15 mouse cellular contexts compared by ENCODE assay signal in genomic region chr7:100203616-100204015, GRCm38 (mm10). TPM values are rescaled to one million over a fixed set of nuclear protein-coding genes. Genes with fewer than 3 reads are reported as not detected.
"Had no signal": no experiment of that assay in that cellular context is flagged by ENCODE, and none has a peak within 500 bp of the region (broad histone marks: within the 10 kb centered on the region; RNA-seq: fewer than 3 reads in every experiment).

No protein-coding gene starts in this region.

- H3K27ac ChIP-seq: kidney, postnatal 0 days; limb, embryonic 10.5 days; liver, embryonic 12.5 days; lung, embryonic 15.5 days; midbrain, embryonic 13.5 days; neural tube, embryonic 15.5 days had no signal

- H3K4me3 ChIP-seq: limb, embryonic 10.5 days; liver, embryonic 12.5 days; lung, embryonic 15.5 days; midbrain, embryonic 13.5 days; neural tube, embryonic 15.5 days had no signal

- DNase-seq: kidney, adult 9 months; kidney, postnatal 36 days; lung, postnatal 36 days; right cerebral cortex, adult 18-20 months; right cerebral cortex, postnatal 25 days; thymus, adult 18-20 months; thymus, postnatal 14 days had no signal

RNA-seq across cellular contexts. Expression of gene Kcne3, which starts 27.3 kb away (rescaled TPM):
- total RNA-seq: layer of hippocampus, postnatal 10 days; midbrain, postnatal 0 days had no signal
